Mouse (Mus musculus): ENCODE data around the gene Tnrc6c.

Gene Tnrc6c

DNA sequence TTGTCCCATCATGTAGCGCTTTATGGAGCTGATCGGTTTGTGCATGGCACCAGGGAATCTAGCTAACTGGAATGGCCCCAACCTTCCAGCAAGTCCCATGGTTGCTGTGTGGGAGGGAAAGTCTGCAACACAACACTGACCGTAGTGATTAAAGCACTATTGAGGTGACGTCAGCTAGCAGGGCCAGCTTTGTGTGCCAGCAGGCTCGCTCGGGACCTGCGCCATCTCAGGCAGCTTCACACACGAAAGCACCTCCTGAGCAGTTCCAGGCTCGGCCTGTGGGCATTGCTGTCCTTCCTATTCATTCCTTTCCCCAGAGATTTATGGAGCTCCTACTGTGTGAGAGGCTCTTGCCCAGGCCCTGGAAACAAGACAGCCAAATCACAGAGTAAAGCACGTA is 10.8 kb upstream of the Tnrc6c start:
- H3K36me3 ChIP-seq (ENCODE audit: insufficient read depth, low read length): no peaks in the 10 kb centered on the region
- H3K4me3 ChIP-seq (replicated peaks; ENCODE audit: low read length): no peak overlapping the region
- H3K4me1 ChIP-seq (replicated peaks; ENCODE audit: low read depth, low read length): peaks cover 25% of the 10 kb centered on the region
- peaks cover 7% of the 10 kb centered on the region for H3K9me3 ChIP-seq (ENCODE audit: low read length)
- peaks cover 17% of the 10 kb centered on the region for H3K27me3 ChIP-seq (ENCODE audit: insufficient read depth, low read length)
- no peak for TF ChIP-seq NANOG (IDR thresholded peaks at IDR 0.05; ENCODE audit: borderline replicate concordance, low read length)

- H3K36me3 ChIP-seq (ENCODE audit: insufficient read depth, low read length): no peaks in the 10 kb centered on the region
- no peak for TF ChIP-seq CTCF (conservative IDR thresholded peaks at IDR 0.05; ENCODE audit: low read length)
- no peak for TF ChIP-seq NANOG (IDR thresholded peaks at IDR 0.05; ENCODE audit: borderline replicate concordance, low read length)
- no peak for TF ChIP-seq POU5F1 (IDR thresholded peaks at IDR 0.05; ENCODE audit: borderline replicate concordance, low read length)
- peaks cover 38% of the 10 kb centered on the region for H3K4me1 ChIP-seq (replicated peaks; ENCODE audit: low read depth, low read length)
- H3K27me3 ChIP-seq (ENCODE audit: insufficient read depth, low read length): peaks cover 15% of the 10 kb centered on the region
- no peaks in the 10 kb centered on the region for H3K9me3 ChIP-seq (ENCODE audit: low read length)
- H3K4me3 ChIP-seq (replicated peaks; ENCODE audit: low read length): no peak overlapping the region
Observed at GRCm38 (mm10) chr11:117646786-117647185, 7.3 kb upstream of the Tnrc6c start.

DNA sequence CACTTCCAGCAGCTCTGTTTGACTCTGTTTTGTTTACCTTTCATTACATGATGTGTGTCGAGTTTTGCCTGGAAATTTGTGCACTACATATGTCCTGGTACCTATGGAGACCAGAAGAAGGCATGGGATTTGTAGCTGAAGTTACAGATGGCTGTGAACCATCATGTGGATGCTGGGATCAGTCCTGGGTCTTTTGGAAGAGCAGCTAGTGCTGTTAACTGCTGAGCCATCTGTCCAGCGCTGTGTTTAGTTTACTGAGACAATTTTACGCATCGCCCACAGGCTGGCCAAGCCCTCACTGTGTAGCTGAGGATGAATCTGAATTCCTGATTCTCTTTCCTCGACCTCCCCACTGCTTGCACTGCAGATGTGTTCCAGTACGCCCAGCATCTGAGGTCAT is 6.1 kb upstream of the Tnrc6c start:
- TF ChIP-seq POU5F1 (IDR thresholded peaks at IDR 0.05; ENCODE audit: borderline replicate concordance, low read length): no peak
- TF ChIP-seq NANOG (IDR thresholded peaks at IDR 0.05; ENCODE audit: borderline replicate concordance, low read length): no peak
- no peak for TF ChIP-seq CTCF (conservative IDR thresholded peaks at IDR 0.05; ENCODE audit: low read length)
- Histone ChIP-seq H3K36me3 (ENCODE audit: insufficient read depth, low read length) (no peaks in the 10 kb centered on the region), H3K4me3 (replicated peaks; ENCODE audit: low read length) (no peak overlapping the region), H3K27me3 (ENCODE audit: insufficient read depth, low read length) (peaks cover 22% of the 10 kb centered on the region), H3K9me3 (ENCODE audit: low read length) (no peaks in the 10 kb centered on the region), H3K4me1 (replicated peaks; ENCODE audit: low read depth, low read length) (peaks cover 50% of the 10 kb centered on the region)

- no peaks in the 10 kb centered on the region for H3K36me3 ChIP-seq (ENCODE audit: insufficient read depth, low read length)
- TF ChIP-seq POU5F1 (IDR thresholded peaks at IDR 0.05; ENCODE audit: borderline replicate concordance, low read length) (peak; percentile 15; the same call in 1 of the 2 replicates), NANOG (IDR thresholded peaks at IDR 0.05; ENCODE audit: borderline replicate concordance, low read length) (no peak)
- H3K4me3 ChIP-seq (replicated peaks; ENCODE audit: low read length): no peak overlapping the region; the same call in 1 of the 2 replicates
- H3K4me1 ChIP-seq (replicated peaks; ENCODE audit: low read depth, low read length): peaks cover 59% of the 10 kb centered on the region
- no peaks in the 10 kb centered on the region for H3K9me3 ChIP-seq (ENCODE audit: low read length)
- H3K27me3 ChIP-seq (ENCODE audit: insufficient read depth, low read length): peaks cover 19% of the 10 kb centered on the region
Observed at GRCm38 (mm10) chr11:117650721-117651644, 3.1 kb upstream of the Tnrc6c start.

- Histone ChIP-seq H3K4me1 (replicated peaks; ENCODE audit: low read depth, low read length) (peaks cover 64% of the 10 kb centered on the region), H3K9me3 (ENCODE audit: low read length) (no peaks in the 10 kb centered on the region), H3K4me3 (replicated peaks; ENCODE audit: low read length) (no peak overlapping the region), H3K27me3 (ENCODE audit: insufficient read depth, low read length) (peaks cover 25% of the 10 kb centered on the region), H3K36me3 (ENCODE audit: insufficient read depth, low read length) (no peaks in the 10 kb centered on the region)
- TF ChIP-seq CTCF (conservative IDR thresholded peaks at IDR 0.05; ENCODE audit: low read length) (no peak), POU5F1 (IDR thresholded peaks at IDR 0.05; ENCODE audit: borderline replicate concordance, low read length) (no peak), NANOG (IDR thresholded peaks at IDR 0.05; ENCODE audit: borderline replicate concordance, low read length) (no peak)
Observed at GRCm38 (mm10) chr11:117652907-117653306, 1.2 kb upstream of the Tnrc6c start.

GRCm38 (mm10) chr11:117654380-117654924 is 363 bp downstream of the Tnrc6c start:
- peak overlapping the region; percentile 89 for H3K4me3 ChIP-seq (replicated peaks; ENCODE audit: low read length)
- TF ChIP-seq NANOG (IDR thresholded peaks at IDR 0.05; ENCODE audit: borderline replicate concordance, low read length): no peak
- no peak for TF ChIP-seq POU5F1 (IDR thresholded peaks at IDR 0.05; ENCODE audit: borderline replicate concordance, low read length)
- TF ChIP-seq CTCF (conservative IDR thresholded peaks at IDR 0.05; ENCODE audit: low read length): no peak
- H3K9me3 ChIP-seq (ENCODE audit: low read length): no peaks in the 10 kb centered on the region
- H3K4me1 ChIP-seq (replicated peaks; ENCODE audit: low read depth, low read length): peaks cover 76% of the 10 kb centered on the region
- 0 out of 2 replicates have a peak, but pooled peaks cover 6% of the 10 kb centered on the region for H3K36me3 ChIP-seq (ENCODE audit: insufficient read depth, low read length)
- peaks cover 25% of the 10 kb centered on the region for H3K27me3 ChIP-seq (ENCODE audit: insufficient read depth, low read length)

DNA sequence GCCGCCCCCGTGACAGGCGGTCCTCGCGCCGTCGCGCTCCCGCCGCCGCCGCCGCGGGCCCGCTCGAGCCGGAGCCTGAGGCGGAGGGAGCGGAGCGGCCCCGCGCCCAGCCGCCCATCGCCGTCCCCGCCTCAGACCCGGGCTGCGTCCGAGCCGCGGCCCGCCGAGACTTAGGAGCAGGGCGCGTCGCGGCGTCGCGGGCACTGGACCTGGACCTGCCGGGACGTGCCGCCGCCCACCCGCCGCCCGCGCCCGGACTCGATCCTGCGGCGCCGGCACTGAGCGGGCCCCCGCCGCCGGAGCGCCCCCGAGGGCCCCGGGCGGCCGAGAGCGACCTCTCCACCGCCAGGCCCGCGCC is 824 bp downstream of the Tnrc6c start:
- Histone ChIP-seq H3K4me3 (replicated peaks; ENCODE audit: low read length) (peak overlapping the region; percentile 89), H3K36me3 (ENCODE audit: insufficient read depth, low read length) (0 out of 2 replicates have a peak, but pooled peaks cover 6% of the 10 kb centered on the region), H3K27me3 (ENCODE audit: insufficient read depth, low read length) (peaks cover 25% of the 10 kb centered on the region), H3K4me1 (replicated peaks; ENCODE audit: low read depth, low read length) (peaks cover 71% of the 10 kb centered on the region), H3K9me3 (ENCODE audit: low read length) (no peaks in the 10 kb centered on the region)
- TF ChIP-seq CTCF (conservative IDR thresholded peaks at IDR 0.05; ENCODE audit: low read length): no peak
- TF ChIP-seq POU5F1 (IDR thresholded peaks at IDR 0.05; ENCODE audit: borderline replicate concordance, low read length): no peak
- no peak for TF ChIP-seq NANOG (IDR thresholded peaks at IDR 0.05; ENCODE audit: borderline replicate concordance, low read length)

DNA sequence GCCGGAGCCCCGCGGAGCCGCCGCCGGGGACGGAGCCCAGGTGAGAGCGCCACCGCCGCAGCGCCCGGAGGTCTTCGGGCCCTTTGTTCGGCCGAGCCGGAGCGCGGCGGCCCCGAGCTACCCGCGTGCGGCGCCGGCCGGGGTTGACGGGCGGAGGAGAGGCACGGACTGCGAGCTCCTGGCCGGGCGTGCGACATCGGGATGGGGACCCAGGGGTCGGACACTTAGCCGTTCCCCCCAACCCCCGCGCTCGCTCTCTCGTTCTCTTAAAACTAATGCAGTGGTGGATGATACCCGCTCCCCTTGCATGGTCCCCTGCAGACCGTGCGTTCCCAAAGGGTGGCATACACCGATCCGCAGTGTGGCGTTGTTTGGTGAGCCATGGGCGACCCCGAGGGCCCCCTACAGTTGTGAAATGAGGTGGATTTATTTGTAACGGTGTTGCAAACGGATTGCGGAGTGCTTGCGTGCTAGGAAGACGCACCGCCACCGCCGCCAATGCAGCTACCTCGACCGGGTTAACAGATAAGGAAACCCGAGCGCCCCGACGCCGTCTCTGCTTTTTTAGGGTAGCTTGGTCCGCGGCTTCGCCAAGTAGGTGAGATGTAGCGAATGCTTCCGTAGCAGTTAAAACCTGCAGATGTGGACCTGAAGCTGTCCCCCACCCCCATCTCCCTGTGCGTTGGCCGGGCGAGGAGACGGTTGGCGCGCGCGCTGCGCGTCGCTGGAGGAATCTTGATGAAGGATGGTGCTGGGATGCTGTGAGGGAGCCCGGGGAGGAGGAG is 1.4 kb downstream of the Tnrc6c start:
- H3K4me3 ChIP-seq (replicated peaks; ENCODE audit: low read length): peak overlapping the region; percentile 89
- H3K36me3 ChIP-seq (ENCODE audit: insufficient read depth, low read length): 0 out of 2 replicates have a peak, but pooled peaks cover 6% of the 10 kb centered on the region
- H3K4me1 ChIP-seq (replicated peaks; ENCODE audit: low read depth, low read length): peaks cover 66% of the 10 kb centered on the region
- TF ChIP-seq NANOG (IDR thresholded peaks at IDR 0.05; ENCODE audit: borderline replicate concordance, low read length): no peak
- TF ChIP-seq CTCF (conservative IDR thresholded peaks at IDR 0.05; ENCODE audit: low read length): no peak
- no peak for TF ChIP-seq POU5F1 (IDR thresholded peaks at IDR 0.05; ENCODE audit: borderline replicate concordance, low read length)
- peaks cover 25% of the 10 kb centered on the region for H3K27me3 ChIP-seq (ENCODE audit: insufficient read depth, low read length)
- no peaks in the 10 kb centered on the region for H3K9me3 ChIP-seq (ENCODE audit: low read length)
